Mouse (Mus musculus) fat pad, adult 2 months (tissue): Measurements from ENCODE around the gene 4930522H14Rik.

Experiments
- DNase-seq: peaks from one replicate; pipeline ENCODE4 v3.0.0-alpha.2; 2011; ENCODE audit warnings: low read depth, low spot score; ENCODE audit errors: extremely low read depth

The 4930522H14Rik gene

DNA sequence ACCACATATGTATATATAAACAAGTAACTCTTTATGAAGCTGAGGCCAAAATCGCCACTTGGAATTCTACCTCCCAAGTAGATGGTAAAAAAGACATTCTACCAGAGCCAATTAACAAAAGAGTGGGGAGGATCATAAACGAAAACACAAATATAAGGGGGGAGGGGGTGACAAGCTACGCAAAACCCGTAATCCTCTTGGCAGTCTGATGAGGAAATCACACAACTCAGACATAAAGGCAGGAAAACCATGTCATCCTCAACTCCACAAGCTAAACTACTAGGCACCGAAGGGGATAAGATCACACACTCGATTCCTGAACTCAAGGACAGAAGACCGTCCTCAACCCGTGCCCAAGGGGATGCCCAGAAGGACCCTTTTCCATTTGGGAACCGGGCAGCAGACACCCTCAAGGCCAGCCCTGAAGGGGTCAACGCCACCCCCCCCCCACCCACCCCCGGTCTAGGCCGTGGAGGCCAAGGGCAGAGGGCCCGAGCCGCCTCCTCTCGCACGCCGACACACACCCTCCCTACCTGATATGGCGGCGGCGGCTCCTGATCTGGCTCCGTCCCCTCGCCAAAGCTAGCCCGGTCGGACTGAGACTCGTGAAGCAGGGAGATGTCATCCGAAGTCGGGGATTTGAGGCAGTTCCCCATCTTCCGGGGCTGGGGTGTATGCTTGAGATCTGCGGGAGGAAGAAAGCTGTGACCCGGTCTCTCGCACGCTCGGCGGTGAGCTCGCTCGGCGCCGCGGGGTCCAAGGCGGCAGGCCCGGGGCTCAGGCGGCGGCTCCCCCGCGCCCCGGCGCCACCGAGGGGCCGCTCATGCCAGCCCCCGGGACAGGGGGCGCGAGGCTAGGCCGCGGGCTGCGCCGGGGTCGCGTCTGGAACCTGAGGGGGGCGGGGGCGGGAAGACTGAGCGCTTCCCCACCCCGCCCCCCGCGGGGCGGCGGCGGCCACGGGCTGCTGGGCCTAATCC, 55.2 kb downstream of the 4930522H14Rik start:
- no peak for DNase-seq

DNA sequence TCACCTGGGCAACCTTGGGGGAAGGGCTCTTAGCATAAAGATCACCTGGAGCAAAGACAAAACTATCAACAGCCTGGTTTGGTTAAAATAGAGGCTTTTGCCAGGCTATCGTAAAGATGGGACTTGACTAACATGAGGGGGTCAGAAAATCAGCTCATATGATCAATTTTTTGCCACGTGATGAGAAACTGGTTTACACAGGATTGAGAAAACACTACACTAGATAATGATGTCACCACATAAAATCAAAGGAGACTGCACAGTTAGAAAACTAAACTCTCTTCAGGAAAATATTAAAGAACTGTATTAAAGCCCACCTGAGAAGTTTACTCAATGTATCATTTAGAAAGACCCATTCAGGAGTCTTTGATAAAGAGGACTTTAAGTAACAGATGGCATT, 56.0 kb downstream of the 4930522H14Rik start:
- DNase-seq = no peak

DNA sequence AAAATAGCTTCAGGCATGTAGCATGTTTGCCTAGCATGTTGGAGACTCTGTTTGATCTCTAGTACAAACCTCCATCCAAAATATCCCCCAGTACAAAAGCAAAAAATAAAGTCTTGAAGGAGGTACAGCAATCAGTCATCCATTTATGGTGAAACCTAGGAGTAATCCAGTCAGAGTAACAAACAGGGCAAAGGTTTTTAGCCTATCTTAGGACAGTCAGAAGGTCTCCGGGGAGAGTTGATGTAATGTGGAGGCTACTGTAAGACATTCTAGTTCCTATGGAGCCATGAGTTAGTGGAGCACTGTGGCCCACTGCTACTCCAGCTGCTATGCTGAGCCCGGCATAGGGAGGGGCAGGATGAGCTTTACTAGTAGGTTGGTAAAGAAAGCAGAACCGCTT, 58.5 kb downstream of the 4930522H14Rik start:
- no peak for DNase-seq

DNA sequence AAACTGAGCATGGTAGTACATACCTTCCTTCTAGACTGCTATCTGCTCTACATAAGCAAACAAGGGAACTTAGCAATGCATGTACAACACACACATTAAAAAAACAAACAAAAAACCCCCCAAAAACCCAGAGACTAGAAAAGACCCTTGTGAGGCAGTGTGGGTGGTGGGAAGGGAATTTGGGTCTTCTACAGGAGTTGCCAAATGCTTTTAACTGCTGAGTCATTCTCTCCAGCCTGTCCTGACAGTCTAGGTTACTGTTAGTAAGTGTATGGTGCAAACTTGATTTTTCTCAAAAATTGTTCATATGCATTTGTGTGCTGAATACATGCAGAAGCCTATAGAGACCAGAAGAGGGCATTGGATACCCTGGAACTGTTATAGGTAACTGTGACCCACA, 59.5 kb downstream of the 4930522H14Rik start:
- DNase-seq = no peak

DNA sequence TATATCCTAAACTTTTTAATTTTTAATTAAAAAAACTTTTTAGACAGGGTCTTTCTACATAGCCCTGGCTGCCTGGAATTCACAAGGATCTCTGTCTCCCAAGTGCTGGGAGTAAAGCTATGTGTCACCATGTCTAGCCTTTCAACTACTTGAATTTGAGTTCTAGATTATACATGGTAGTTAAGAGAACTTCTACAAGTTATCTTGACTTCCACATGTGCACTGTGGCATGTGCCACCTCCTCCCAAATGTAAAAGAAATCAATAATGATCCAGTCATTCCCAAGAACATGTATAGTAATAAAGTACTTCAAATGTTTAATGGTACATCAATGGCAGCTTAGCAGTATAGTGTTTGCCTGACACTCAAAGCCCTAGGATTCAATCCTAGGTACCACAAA, 63.4 kb downstream of the 4930522H14Rik start:
- DNase-seq = no peak

DNA sequence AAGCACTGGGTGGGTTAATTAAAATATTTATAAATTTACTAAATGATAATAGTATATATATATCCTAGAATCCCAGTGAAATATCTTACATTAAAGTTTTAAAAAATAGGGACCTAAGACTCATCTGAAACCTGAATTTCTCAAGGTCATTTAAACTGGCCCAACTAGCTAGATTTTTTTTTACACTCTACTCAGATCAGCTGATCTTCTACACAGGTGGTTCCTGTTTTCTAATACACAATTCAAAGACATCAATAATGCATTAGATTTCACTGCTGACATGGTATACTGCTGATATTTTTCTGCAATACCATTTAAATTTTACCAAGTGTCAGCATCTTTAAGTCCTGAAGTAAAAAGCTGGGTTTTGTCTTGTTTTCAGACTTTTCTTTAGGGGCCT, 67.2 kb downstream of the 4930522H14Rik start:
- DNase-seq = no peak

DNA sequence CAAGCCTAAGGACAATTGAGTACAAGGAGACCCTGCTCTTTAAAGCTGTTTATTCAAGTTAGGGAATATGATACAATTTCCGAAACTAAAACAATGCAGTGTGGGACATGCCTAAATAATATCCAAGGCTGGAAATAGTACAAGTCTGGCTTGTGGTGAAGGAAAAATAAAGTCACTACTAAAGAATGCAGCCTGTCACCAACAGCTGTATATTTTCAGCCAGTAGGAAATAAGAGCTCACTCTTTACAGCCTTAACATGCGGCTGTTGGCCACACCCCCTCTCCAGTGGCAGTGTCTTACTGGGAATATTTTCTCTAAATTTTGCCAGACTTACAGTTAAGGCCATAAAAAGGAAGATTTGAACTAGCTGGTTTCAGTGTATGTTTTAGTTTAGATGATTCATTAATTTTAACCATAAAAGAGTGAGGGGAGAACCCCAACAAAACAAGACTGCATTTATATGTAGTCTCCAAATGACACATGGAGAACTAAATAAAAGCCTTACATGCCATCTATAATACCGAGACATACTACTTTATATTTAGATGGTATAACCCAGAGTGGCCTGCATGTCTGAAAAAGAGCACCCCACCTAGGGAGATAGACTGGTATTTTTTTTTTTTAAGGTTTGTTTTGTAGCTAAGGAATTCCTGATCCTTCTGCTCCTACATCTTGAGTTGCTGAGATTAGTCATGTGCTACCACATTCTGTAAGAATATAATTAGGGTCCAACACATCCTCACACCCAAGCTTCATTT, 70.5 kb downstream of the 4930522H14Rik start:
- no peak for DNase-seq

DNA sequence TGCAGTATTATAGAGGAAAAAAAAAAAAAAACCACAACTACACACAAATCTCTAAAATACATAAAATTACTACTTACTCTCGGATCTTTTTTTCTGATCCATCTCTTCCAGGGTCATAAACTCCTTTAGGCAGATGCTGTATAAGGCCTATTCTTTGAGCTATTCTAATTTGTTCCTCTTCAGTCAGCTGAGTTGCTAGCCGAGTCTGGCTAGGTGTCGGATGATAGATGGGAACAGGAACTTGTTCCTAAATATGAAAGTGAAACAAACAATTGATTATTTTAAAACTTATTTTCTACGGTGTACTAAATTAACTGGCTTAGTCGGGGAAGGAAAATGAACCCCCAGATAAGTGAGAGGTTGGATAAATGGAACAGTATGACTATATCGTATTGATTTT, 74.3 kb downstream of the 4930522H14Rik start:
- DNase-seq = no peak
